Mouse (Mus musculus) CD4-positive helper T cell, adult 2 months (primary cell): ENCODE results near the gene Mylk2.

Experiments used
- DNase-seq: peaks from one replicate; pipeline ENCODE4 v3.0.0-alpha.2; 2012; ENCODE audit warnings: low read depth, missing footprints, low spot score

Mylk2 gene

DNA sequence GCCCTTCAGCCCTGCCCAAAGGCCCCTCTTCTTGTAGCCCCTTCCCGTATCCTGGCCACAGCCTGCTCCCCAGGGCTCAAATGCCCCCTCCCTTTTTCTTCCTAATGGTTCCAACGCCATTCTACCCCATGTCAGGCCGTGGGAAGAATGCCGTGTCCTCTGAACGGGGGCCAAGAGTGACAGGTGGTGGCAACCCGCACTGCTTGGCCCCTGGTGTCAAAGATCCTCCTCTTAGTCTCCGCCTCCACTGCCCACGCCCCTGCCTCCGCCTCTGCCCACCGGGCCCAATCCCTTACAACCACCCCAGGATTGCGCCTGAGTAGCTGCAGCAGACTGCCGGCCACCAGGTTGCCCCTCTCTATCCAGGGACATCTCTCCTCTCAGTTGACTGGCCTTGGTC is at the start of gene Mylk2:
Mylk2 (plus strand) TSS at position 322 of the 400 bp plus-strand sequence.
- DNase-seq: no peak

DNA sequence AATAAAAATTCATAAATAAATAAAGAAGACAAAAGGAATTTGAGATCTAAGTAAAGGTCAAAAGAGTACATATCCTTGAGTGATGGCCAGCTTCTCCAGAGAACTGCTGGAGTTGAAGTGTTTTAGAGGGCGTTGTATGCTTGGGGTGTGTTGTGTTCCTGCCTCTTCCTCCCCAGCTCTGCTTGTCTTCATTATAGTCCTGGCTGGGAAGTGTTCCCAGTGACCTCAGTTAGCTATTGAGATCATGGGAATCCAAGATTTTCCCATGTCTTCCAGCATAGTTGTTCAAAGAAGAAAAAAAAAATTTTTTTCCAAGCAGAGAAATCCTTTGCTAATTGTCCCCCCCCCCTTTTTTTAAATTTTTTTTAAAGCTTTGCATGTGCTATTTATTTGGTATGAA is 49.3 kb upstream of the Mylk2 start:
- DNase-seq: no peak

DNA sequence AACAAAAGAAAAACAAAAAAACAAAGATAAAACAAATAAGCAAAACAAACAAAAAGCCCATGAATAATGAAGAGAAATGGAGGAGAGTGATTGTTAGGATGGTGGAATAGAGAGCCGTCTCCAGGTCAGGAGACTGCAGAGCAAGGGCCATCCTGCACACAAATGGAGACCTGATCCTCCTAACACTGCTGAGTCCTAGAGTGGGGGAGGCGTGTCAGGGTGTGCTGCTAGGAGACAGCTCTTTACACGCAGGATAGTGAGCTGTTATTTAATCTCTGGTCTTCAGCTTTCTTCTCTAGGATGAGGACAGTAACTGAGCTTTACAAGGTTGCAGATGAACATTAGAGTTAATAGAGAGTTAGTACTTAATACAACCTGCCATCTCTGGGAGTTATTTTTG is 48.5 kb upstream of the Mylk2 start:
- no peak for DNase-seq

DNA sequence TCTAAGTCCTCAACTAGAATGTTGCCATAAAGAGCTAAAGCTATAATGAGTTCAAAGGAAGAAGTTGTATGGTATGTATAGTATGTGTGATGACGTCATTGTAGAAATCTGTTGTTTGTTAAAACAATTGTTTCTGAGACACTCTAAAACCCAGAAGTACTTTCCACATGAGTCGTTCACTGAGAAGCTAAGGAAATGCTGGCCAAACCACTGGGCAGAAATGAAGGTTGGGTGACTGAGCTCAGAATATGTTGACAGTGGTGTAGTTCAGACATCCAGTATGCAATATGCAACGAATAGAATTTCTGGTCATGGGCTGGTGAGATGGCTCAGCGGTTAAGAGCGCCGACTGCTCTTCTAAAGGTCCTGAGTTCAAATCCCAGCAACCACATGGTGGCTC is 47.8 kb upstream of the Mylk2 start:
- no peak for DNase-seq

DNA sequence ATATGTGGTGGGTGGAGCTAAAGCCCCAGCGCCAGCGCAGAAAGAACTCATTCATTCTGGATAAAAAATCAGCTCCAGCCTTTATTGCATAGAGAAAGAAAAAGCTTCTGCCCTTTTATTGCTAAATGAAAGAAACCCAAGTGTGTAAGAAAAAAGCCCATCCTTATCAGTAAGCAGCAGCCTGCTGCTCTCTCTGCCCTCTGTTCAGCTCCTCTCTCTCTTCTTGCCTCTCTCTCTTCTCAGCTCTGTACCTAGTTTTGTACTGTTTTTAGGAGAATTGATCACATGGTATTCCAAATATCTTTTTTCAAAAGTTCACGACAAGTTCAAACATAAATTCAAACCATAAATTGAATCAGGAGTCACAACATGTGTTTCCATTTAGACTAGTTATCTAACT is 32.9 kb upstream of the Mylk2 start:
- DNase-seq: no peak

DNA sequence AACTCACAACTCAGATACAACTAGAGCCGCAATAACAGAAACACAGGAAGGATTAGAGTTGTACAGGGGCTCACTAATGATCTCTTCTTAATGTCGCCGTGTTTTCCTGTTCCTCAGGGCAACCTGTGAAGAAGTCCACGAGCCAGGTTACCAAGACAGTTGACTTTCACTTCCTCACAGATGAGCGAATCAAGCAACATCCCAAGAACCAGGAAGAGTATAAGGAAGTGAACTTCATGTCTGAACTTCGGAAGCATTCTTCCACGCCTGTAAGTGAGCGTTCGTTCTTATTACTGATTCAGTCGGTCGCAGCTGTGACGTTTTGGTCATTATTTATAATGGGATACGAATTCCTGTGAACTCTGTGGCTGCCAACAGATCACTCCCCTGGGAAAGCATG is 30.3 kb upstream of the Mylk2 start:
- no peak for DNase-seq

DNA sequence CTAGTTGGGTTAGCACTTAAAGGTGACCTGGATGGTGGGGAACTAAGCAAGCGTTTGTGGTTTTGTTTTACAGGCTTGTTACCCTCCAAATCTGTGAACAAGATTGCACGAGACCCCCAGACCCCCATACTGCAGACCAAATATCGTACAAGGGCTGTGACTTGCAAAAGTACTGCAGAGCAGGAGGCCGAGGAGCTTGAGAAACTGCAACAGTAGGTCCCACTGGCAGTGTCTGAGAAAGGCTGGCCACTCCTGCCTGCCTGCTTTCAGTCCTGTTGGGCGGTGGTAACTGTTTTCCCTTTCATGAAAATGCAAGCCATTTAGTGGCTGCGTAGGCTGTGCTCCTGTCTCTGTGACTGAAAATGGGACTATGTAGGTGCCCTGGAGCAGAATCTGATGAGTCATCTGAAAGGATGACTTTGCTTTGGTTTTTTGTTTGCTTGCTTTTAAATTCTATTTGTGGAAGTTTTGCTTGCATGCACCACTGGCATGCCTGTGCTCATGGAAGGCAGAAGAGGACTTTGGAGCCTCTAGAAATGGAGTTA is 27.0 kb upstream of the Mylk2 start:
- peak; percentile 11 for DNase-seq

DNA sequence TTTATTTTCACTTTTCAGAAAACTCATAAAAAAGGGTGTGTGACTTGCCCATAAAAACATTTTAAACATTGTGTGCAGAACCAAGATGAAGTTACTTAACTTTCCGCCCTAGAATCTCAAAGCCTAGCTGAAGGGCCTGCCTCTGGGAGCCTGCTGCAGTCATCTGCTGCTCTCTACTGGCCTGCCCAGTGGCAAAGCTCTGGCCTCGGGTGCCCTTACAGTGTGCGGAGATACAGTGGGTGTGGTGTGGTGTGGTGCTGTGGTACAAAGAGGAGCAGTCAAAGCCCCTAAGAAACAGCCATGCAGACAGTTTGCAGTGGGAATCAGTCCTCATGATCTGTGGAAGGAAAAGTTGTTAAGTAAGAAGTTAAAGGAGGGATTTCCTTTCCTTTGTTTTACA is 23.9 kb upstream of the Mylk2 start:
- DNase-seq: no peak

DNA sequence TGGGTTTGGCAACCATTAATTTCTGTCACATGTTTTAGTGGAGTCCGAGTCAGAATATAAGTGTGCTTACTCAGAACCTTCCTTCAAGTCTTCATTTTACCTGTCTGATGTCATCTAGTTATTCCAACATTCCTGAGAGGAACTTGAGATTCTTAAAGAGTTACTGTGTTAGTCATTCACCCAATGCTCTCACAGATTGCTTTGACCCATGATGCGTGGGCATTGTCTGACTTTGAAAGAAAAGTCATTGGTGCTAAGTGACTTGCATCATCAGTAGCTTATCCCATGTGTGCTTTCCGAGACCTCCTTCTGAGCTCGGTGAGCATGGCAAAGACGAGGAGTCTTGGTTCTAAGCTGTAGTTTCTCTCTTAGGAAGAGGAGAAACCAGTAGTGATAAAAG is 22.4 kb upstream of the Mylk2 start:
- DNase-seq: no peak

DNA sequence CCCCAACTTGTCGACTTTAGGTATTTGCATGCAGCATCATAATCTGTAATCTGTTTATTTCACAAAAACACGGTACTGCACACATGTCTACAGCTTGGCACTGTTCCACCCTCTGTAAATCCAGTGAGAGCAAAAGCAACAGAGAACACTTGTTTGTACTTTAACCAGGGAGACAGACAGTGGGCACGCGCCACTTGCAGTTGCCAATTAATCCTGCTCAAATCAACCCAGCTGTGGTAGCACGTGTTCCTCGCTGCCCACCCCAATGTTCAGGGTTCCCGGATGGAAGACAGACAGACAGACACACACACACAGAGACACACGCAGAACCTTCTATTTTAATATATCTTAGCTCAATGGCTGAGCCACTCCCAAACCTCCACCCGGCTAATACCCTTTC is 15.3 kb upstream of the Mylk2 start:
- no peak for DNase-seq

DNA sequence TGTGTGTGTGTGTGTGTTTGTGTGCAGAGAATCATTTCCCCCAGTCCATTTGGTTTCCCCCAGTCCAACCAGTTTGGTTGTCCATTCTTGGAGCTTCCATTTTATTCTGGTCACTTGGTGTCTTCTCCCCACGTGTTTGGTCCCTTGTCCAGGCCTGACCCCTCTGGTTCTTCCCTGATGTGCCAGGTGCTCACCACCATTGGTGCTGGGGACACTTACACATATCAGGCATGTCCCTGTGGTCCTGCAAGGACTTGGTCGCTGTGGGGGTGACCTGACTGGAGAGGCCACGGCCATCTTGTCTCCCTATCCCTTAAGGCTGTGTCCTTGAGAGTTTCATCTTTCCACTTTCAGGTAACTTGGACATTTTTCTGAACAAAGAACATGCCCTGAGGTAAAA is 14.2 kb upstream of the Mylk2 start:
- no peak for DNase-seq

DNA sequence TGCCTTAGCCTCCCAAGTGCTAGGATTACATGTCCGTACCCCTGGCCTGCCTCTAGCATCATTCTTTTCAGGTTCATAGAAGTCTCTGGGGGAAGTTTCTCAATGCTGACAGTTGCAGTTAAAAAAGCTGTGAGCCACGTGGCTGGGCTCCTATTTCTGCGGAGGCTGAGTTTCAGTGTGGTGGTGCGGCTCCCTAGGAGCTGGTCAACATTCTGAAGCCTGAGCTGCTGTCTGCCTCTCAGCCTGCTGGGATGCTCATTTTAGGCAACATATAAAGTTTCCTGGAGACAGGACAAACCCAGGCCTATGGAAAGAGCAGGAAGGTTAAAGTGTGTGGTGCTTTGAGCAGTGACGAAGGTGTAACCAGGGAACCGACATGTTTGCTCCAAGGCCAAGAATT is 12.1 kb upstream of the Mylk2 start:
- no peak for DNase-seq

DNA sequence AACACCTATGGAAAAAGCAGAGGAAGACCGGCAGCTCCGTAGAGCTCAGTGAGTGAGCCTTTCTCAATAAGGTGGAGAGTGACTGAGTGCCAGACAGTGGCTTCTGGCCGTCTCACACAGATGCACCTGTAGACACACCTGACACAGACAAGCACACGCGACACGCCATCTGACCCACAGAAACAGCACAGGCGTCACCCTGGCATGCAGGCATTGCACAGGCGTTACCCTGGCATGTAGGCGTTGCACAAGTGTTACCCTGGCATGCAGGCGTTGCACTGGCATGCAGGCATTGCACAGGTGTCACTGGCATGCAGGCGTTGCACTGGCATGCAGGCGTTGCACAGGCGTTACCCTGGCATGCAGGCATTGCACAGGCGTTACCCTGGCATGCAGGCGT is 9.9 kb upstream of the Mylk2 start:
- DNase-seq: no peak

DNA sequence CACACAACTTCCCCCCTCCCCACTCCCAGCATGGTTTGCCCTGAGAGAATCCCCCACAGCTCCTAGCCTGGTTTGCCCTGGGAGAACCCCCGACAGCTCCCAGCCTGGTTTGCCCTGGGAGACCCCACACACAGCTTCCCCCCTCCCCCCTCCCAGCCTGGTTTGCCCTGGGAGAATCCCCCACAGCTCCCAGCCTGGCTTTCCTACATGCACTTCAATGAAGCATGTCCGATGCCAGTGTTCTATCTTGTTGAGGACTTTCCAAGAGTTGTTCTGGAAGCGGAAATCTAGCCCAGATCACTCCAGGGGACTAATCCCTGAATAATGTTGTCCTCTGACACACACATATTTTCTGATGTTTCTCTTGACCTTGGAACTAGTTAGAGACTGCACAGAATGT is 8.5 kb upstream of the Mylk2 start:
- no peak for DNase-seq

DNA sequence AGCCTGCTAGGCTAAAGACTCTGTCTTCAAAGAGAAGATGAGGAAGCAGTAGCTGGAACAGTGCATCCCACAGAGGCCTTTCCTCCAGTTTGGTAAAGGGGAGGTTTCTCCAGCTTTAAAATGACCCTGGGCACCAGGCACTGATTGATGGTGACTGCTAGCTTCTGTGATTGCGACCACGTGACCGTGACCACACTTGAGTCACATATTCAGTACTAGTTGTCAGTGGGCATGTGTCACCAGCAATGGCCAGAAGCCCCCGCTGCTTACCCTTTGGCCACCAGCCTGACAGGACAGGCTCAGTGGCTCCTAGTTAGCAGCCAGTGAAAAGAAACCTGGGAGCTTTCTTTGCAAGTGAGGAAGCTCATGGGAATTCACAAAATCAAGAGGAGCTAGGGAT is 7.6 kb upstream of the Mylk2 start:
- peak; percentile 25 for DNase-seq

DNA sequence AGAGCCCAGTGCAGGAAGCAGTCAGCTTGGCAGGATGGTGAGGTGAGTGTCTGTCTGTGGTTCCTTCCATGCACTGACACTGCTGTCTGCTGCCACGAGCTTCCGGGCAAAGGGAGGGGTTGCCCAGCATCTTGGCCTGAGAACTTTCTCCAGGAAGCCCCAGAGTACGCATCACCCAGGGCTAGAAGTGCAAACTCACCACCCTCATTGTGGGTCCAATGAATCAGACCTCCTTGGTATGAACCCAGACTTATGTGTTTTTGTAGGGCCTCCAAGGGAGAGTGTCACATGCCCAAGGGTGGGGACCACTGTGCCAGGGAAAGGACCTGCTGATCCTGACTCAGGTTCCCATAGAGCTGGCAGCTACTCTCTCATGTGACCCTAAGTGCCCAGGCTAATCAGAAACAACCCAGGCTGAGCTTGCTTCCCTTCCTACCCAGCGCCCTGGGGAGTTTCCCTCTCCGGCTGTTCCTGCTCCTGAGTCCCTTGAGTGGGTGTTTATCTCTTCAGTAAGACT is 7.0 kb upstream of the Mylk2 start:
- peak; percentile 75 for DNase-seq

DNA sequence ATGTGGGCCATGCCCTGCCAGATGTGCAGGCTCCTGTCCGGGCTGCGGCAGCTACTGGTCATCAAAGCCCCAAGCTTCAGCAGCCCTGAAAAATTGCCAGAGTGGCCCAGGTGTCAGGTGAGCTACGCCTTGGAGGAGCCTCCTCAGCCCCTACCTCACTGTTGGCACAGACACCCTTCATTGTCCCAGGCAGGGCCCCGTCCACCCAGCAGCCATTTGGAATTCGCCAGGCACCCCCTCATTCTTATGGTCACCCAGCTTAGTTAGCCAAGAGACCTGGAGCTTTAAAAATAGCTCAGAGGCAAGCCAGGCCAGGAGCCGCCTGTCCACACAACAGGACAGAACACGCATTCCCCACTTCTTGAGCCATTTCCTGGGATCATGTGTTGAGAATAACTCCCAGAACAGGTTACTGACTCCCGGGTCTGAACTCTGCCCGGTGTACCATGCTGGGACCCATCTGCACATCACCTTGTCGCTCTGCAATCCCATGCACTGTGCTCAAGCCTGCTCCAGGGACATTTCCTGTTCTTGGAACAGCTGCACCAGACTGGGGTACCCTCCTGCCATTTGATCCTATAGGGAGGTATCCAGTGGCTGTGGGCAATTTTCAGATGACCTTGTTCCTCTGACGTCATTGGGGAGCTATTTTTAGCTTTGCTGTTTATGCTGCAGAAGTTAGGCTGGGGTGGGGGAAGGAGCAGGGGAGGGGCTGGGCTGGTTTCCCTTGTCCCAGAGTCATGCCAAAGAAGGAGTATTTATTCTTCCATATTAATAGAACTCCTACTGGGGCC is 5.9 kb upstream of the Mylk2 start:
- peak; percentile 28 for DNase-seq

DNA sequence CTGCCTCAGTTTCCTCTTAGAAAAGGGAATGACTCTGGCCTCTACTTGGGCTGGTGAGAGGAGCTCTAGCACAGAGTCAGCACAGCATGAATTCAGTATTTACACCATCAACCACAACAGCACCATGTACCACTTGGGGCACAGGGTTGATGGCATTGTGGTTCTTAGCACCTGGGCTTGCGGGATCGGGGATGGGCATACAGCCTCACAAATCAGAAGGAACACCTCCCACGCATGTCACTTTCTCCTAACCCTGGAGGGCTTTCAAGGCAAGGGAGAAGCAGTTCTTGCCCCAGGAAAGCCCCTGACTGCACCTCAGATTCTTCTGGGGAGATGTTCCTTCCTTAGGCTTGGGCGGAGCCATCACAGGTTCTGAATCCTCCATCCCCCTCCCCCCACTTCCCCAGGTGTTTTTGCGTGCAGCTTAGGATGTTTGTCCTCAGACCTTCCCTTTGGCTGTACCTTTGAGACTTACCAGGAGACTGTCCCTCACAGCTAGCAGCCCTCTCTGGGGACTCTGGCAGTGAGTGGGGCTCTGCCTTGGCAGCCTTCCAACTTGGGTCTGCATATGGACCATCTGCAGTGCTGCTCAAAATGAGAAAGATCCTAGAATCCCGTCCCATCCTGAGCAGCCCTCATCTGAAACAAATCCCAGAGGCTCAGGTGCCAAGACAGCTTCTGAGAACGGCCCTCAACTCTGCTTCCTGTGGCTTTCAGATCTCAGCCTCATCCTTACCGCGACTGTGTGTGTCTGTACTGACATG is 4.7 kb upstream of the Mylk2 start:
- DNase-seq: peak; percentile 70

DNA sequence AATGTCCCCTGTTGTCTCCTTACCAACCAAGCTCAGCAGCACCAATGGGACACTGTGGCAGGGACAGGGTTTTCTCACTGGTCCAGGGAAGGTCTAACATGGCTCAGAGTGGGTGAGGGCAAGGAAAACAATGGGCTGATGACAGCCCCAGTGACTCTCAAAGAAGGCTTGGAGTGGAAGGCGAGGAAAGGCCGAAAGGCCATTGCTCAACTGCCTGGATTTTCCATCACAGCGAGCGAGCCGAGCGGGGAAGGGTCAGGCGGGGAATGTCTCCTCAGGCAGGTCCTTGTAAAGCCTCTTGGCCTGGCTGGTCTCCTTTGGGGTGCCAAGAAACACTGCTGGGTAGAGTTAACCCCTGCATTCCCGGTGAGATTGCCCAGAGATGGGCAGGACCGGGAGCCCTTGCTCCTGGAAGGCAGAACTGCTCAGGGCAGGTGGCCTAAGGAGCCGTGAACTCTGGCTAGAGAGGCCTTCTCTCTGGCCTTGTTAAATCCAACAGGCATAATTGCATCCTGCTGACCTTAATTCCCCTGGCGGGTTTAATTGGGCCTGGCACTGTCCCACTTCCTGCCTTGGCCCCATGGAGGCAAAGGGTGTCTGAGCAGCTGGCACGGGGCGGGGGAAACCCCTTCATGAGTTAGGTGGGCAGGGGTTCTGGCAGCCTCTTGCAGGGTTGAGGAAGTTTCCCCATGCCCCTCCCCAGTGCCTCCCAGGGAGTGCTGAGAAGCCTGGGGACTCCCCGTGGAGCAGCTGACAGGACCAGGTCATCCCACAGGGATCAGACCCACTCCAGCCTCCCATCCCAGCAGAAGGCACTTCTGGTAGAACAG is 3.8 kb upstream of the Mylk2 start:
- peak; percentile 35 for DNase-seq

DNA sequence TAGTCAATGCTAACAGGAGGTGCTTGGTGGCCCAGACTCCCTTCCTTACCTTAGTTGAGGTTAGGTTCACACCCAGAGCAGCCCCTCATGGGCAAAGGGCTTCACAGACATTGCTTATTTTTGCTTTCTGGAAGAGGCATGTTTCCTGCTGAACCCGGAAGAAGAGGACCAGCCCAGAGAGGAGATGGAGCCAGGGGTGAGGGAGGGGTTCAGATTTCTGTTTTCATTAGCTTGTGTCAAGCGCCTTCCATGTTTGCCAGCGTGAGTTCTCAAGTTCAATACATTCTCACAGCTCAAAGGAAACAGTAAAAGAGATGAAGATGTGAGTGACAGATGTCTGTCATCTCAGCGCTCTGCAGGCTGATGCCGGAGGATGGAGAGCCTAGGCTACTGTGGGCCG is 1.3 kb upstream of the Mylk2 start:
- no peak for DNase-seq

DNA sequence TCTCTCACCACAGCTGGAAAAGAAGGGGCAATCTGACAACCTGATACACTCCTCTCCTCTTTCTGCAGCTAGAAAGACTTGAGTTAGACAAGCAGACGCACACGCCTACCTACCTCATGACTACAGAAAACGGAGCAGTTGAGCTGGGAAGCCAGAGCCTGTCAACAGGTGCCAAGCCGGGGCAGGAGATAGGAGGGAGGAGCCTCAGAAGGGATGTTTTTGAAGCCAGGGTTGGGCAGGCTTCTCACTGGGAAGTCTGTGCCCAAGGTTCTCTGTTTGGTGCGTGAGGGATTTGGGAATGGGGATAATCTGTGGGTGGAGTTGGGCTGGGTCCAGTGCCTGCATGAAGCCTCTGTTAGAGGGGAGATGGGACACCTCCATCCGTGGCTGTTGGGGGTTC is 280 bp downstream of the Mylk2 start:
- DNase-seq: no peak

DNA sequence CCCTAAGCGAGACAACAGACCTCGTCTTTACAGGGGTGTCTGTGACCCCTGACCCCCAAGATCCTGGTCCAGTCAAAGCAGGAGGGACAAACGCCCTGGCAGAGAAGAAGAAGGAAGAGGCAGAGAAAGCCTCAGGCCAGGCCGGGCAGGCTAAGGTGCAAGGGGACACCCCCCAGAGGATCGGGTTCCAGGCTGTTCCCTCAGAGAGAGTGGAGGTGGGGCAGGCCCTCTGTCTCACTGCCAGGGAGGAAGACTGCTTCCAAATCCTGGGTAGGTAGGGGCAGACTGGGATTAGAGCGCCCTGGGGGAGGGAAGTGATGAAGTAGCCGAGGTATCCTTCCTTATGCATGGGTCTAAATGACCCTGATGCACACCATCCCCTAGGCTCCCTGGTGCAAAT is 2.3 kb downstream of the Mylk2 start:
- no peak for DNase-seq
